Mouse (Mus musculus) left cerebral cortex, adult 11 months (tissue): ENCODE data around the gene Hps5.
"Not testable (repeated sequence)": the region's sequence is repeated elsewhere in the genome, so short reads cannot be mapped to it uniquely, and the experiment has no call there.

Experiments
- DNase-seq: peaks from one replicate; pipeline ENCODE4 v3.0.0; 2022; ENCODE audit warnings: low spot score

Hps5 gene

GRCm38 (mm10) chr7:46827803-46828184 is 31.9 kb upstream of the Hps5 start:
- DNase-seq = no peak

GRCm38 (mm10) chr7:46827046-46827802 is 31.4 kb upstream of the Hps5 start:
- no peak for DNase-seq

- not testable (repeated sequence) for DNase-seq
These were observed 25.2 kb upstream of the Hps5 start for GRCm38 (mm10) chr7:46820876-46821632.

- DNase-seq = no peak
These were observed 18.1 kb upstream of the Hps5 start for GRCm38 (mm10) chr7:46814012-46814411.

GRCm38 (mm10) chr7:46810325-46810724 is 14.5 kb upstream of the Hps5 start:
- DNase-seq = no peak

- DNase-seq = no peak
These were observed 915 bp upstream of the Hps5 start for GRCm38 (mm10) chr7:46796779-46797178.

- no peak for DNase-seq
These were observed 379 bp upstream of the Hps5 start for GRCm38 (mm10) chr7:46796206-46796679.

- DNase-seq = no peak
These were observed 2.0 kb downstream of the Hps5 start for GRCm38 (mm10) chr7:46793871-46794270.

GRCm38 (mm10) chr7:46789177-46789849 is 6.6 kb downstream of the Hps5 start:
- DNase-seq = no peak

- peak; percentile 31 for DNase-seq
These were observed 25.2 kb downstream of the Hps5 start for GRCm38 (mm10) chr7:46770706-46771105.

GRCm38 (mm10) chr7:46768451-46768850 is 27.4 kb downstream of the Hps5 start:
- DNase-seq = no peak

- DNase-seq = no peak
These were observed 28.5 kb downstream of the Hps5 start for GRCm38 (mm10) chr7:46767371-46767770.

GRCm38 (mm10) chr7:46764672-46765071 is 31.2 kb downstream of the Hps5 start:
- DNase-seq = no peak

GRCm38 (mm10) chr7:46762601-46763000 is 33.3 kb downstream of the Hps5 start:
- DNase-seq = no peak

- no peak for DNase-seq
These were observed 34.6 kb downstream of the Hps5 start for GRCm38 (mm10) chr7:46761049-46761795.

GRCm38 (mm10) chr7:46751490-46751889 is 44.4 kb downstream of the Hps5 start, which contains the start of gene Saa2:
Gene Saa2 (plus strand): TSS chr7:46751790.
- DNase-seq = no peak

GRCm38 (mm10) chr7:46748459-46748858 is 47.4 kb downstream of the Hps5 start:
- no peak for DNase-seq

- no peak for DNase-seq
These were observed 49.5 kb downstream of the Hps5 start for GRCm38 (mm10) chr7:46746381-46746780.

- DNase-seq = no peak
These were observed 50.0 kb downstream of the Hps5 start for GRCm38 (mm10) chr7:46745816-46746215.

- DNase-seq = not testable (repeated sequence)
These were observed 53.0 kb downstream of the Hps5 start, which contains the start of gene Saa1 for GRCm38 (mm10) chr7:46742880-46743279. Gene Saa1 (minus strand): TSS chr7:46742980.

GRCm38 (mm10) chr7:46740041-46740440 is 55.8 kb downstream of the Hps5 start:
- DNase-seq = not testable (repeated sequence)
